Mouse (Mus musculus): Measurements from ENCODE around the gene Immp2l. TPM values are rescaled to one million over a fixed set of nuclear protein-coding genes. Genes with fewer than 3 reads are reported as not detected.

Gene Immp2l
- total RNA-seq, 2 experiments from 2014 or later, result 6.3 to 9.6 TPM

GRCm38 (mm10) chr12:41539989-41540388, 516.1 kb downstream of the Immp2l start:
- DNase-seq, result no peak

DNA sequence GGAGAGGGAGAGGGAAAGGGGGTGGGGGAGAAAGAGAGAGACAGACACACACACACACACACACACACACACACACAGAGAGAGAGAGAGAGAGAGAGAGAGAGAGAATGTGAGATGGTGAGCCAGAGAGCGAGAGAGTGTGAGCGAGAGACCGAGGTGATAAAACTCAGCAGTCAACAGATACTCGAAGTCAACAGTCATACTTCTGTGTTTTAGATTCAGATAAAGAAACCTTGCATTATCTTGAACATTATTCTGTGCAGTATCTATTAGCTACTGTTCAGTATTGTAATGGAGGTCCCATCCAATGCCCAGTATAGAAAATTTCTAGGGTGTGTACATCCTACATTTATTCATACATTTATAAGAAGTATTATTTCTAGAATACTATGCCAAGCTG, 527.7 kb downstream of the Immp2l start:
- DNase-seq, result no peak

- no peak for DNase-seq
Measured at GRCm38 (mm10) chr12:41557832-41558231, 533.9 kb downstream of the Immp2l start.

- DNase-seq, result no peak
Measured at GRCm38 (mm10) chr12:41558956-41559735, 535.3 kb downstream of the Immp2l start.

GRCm38 (mm10) chr12:41565540-41566432, 541.9 kb downstream of the Immp2l start:
- no peak for DNase-seq

- DNase-seq, result no peak
Measured at GRCm38 (mm10) chr12:41566433-41566794, 542.5 kb downstream of the Immp2l start.

DNA sequence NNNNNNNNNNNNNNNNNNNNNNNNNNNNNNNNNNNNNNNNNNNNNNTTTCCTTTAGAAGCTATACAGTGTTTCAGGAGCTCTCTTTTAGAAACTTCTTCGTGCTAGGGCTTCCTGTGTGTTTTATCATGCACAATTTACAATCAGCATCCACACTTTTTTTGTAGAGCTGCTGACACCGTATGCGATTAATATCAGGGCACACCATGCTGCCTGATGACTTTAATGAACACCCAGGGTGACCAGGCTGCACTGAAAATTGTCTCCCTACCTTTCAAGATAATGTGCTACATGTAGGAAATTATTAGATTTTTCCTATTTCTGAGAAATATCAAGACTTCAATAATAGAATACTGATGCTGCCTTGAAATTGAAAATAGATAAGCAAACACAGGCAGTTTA, 549.9 kb downstream of the Immp2l start:
- DNase-seq, result no peak

DNA sequence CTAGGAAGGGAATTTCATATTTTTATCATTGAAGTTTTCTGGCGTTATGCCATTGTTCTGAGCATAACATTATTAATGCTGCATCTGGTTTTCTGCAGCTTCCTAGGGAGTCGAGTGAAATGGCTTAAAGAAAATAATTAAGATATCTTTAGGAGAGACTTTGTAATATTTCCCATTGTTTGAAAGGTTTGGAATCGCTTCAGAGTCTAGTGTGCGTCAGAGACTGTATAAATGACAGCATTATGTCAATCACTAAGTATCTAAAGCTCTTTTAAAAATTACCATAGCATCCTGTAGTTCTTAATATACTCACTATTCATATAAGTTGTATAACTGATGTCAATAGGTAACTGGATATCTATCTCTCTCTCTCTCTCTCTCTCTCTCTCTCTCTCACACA, 551.3 kb downstream of the Immp2l start:
- no peak for DNase-seq

GRCm38 (mm10) chr12:41593401-41593800, 569.5 kb downstream of the Immp2l start:
- no peak for DNase-seq

DNA sequence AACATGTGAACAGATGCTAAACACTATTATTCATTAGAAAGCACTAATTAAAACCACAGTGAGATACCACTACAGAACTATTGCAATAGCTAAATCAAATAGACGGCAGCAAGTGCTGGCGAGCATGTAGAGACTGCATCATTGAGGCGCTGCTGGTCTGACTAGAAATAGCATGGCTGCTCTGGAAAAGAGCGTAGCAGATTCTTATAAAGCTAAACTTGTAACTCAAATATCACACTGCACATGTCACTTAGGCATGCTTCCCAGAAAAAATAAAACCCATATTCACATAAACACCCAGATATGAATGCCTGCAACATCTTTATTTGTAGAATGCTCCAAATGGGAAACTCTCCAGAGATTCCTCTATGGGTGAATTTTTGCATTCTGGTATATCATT, 570.1 kb downstream of the Immp2l start:
- peak in 1 of 2 experiments; percentile 11 for DNase-seq

- DNase-seq, result peak in 1 of 2 experiments; percentile 9
Measured at GRCm38 (mm10) chr12:41615271-41615670, 591.4 kb downstream of the Immp2l start.

GRCm38 (mm10) chr12:41621341-41621740, 597.5 kb downstream of the Immp2l start:
- DNase-seq, result peak; percentile 5 to 11

- no peak for DNase-seq
Measured at GRCm38 (mm10) chr12:41643262-41643661, 619.4 kb downstream of the Immp2l start.

- peak in 1 of 2 experiments; percentile 1 for DNase-seq
Measured at GRCm38 (mm10) chr12:41644802-41645551, 621.1 kb downstream of the Immp2l start.

- DNase-seq, result no peak
Measured at GRCm38 (mm10) chr12:41646956-41647575, 623.2 kb downstream of the Immp2l start.

GRCm38 (mm10) chr12:41647675-41648074, 623.8 kb downstream of the Immp2l start:
- DNase-seq, result no peak

DNA sequence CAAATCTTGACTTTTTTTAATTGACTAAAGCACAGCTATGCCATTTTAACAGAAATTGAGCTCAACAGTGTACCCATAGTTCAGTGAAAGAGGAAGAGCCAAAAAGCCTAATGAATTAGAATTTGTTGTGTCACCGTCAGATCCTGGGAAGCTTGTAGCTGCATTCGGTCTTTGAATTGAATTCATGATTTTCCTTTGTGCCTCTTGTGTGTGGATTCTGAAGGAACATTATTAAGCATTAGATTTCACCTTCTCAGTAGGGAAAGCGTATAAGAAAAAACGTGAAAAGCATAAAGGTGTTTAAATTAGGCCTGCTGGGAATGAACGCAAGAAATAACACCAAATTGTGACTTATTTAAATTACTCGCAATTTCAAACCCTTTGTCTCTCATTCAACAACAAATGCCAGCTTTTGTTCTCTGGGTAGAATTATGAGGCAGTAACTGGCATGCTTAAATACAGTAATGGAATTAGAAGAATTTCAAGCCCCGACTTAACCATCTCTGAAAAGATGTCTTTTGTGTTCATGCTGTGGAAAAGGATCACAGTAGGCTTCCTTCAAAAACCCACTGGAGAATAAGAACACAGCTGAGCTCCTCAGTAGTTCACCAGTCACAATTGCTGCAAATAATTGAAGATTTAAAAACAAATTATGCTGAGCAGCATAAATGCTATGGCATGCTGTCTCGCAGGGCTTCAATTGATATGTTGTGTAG, 626.1 kb downstream of the Immp2l start:
- no peak for DNase-seq

- no peak for DNase-seq
Measured at GRCm38 (mm10) chr12:41668280-41668679, 644.4 kb downstream of the Immp2l start.

DNA sequence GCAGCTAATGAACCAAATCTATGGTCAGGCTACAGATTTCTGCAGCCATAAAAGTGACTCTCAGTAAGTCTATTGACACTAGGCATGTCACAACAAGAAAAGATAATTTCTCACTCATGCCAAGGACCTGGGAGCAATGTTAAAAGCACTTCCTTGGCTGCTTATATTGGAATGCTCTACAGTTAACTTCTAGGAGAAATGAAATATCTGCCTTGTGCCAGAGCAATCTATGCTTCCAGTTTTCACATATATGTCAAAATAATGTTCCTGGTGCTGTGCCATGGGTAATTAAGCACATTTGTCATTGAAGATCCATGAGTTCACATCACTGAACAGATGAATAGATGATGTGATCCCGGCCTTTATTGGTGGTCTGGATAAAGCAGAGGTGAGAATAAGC, 645.6 kb downstream of the Immp2l start:
- DNase-seq, result no peak

GRCm38 (mm10) chr12:41674861-41675260, 651.0 kb downstream of the Immp2l start:
- no peak for DNase-seq

GRCm38 (mm10) chr12:41680141-41680540, 656.3 kb downstream of the Immp2l start:
- DNase-seq, result no peak

GRCm38 (mm10) chr12:41682141-41682540, 658.3 kb downstream of the Immp2l start:
- DNase-seq, result no peak

Data from layer of hippocampus, postnatal 36 days (tissue).